Mouse (Mus musculus): Measurements from ENCODE around the gene Myo19.
A peak's percentile ranks its signal among the peaks of the same experiment; 100 is the strongest.

Myo19 gene

DNA sequence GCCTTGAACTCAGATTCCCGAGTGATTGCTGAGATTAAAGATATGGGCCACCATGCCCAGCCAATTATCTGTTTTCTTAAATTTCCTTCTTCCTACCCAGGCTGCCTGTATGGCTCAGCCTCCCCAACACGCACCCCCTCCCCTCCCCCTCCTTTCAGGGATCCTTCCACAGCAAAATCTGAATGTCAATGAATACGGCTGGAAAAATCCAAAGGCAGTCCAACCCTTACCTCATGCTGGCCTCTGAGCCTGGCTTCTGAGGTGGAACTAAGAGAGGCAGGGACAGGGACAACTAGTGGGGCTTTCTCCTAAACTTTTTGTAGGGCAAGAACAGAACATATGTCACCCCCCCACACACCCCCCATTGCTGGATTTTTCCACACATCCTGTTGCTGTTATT lies 68.2 kb downstream of the Myo19 start:
- no peak for DNase-seq

DNA sequence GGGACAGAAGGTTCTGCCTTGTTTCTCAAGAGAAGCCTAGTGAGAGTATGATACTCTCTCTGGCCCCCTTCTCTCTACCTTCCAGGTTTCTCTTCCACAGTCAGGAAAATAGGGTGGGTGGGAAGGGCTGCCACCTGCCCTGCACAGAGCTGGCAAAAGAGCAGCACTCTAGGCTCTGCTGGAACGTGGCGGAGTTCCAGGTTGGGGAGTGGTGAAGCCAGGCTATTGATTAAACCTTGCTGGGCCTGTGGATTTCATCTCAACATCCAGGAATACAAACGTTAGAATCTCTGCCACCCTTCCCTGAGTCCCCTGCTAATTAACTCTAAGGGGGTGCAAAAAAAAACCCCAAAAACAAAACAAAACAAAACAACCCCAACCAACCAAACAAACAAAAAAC lies 68.6 kb downstream of the Myo19 start:
- no peak for DNase-seq

DNA sequence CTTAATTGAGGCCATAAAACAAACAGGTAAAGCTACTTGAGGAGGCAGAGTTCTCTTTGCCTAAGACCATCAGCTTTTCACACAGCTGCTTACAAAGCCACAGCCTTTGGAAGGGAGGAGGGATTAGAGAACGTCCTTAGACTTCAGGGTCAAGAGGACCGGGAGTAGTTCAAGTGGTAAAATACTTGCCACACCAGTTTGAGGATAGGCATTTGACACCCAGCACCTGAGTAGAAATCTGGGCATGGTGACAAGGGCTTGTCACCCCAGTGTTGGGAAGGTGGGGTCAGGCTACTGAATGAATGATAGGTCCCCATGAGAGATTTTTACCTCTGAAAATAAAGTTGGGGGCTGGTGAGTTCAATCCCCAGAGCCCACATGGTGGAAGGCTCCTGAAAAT lies 72.7 kb downstream of the Myo19 start:
- peak; percentile 73 for DNase-seq

DNA sequence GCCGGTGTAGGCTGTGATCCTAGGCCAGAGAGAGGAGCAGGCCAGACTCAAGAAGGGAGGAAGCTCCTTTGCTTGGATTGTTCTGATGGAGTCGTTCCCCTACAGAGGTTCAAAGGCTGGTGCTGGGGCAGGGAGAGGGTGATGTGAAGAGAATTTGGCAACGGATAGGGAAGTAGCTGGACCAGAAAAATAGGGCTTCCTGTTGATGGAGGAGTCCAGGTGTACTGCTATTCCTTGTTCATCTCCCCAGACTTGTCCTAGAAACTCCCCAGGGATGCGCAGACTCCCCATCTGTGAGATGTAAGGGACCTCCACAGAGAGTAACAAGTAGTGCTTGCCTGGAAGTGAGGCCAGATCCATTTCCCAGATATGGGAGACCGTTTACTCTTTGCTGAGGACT lies 76.5 kb downstream of the Myo19 start:
- DNase-seq = no peak

DNA sequence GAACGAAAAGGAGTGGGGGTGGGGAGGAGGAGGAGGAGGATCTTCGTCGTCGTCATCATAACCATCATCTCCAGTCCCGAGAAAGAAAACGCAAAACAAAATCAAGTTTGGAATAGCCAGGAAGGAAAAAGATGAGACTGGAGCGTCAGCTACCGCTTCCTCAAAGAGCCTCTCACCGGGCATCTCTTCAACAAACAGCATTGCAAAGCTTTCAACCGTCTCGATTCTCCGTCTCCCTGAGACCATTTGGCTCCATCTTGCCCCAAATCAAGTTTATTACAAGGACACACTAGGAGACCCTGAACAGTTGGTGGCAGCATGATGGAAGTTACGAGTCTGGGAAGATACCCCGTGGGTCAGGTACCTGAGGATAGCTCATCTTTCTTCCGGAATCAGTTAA lies 77.2 kb downstream of the Myo19 start:
- peak; percentile 78 for DNase-seq

DNA sequence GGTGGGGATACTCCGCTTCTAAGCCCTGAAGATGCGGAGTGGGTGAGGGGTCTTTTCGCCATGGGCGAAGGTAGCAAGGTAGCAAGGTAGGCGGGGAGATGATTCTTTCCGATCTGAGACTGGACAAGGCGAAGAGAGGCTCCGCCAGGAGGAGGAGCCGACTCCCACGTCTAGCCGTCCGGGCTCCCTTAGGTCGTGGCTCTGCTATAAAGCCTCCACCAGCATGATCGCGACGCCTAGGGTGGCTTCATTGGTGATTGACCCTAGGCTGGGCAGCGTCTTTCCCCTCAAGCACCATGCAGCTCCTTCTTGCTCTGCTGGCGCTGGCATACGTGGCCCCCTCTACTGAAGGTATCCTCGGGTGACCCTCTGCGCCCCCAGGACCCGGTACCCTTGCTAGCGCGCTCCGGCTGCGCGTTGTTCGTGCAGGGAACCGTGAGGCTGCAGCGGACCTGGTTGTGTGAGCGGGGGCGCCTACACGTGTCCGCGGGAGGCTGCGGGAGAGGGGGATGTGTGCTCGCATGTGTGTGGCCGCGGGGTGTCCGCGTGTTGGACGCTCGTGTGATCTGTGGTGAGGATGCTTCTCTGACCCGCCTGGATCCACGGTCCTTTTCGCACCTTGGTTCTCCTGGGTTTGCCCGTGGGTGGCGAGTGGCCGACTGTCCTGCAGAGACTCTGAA lies 77.8 kb downstream of the Myo19 start, which contains the start of gene Car4:
Gene Car4, plus strand, starts transcription at position 196 of the 680 bp plus-strand sequence.
- peak; percentile 94 for DNase-seq

DNA sequence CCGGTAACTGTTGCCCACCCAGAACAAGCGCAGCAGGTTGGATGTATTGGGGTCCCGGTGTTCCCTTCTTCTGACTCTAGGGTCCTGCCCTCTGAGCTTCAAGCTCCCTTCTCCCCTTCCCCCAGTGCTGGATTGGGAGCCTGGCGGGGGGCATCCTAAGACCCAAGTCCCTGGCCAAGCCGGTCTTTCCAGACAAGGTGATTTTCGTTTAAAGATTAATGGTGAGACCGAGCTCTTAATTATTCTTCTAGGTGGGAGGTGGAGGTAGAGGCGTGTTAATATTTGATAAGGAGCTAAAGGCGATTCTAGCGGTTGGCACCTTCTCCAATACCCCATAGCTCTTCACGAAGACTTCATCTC lies 78.3 kb downstream of the Myo19 start:
- DNase-seq = no peak

DNA sequence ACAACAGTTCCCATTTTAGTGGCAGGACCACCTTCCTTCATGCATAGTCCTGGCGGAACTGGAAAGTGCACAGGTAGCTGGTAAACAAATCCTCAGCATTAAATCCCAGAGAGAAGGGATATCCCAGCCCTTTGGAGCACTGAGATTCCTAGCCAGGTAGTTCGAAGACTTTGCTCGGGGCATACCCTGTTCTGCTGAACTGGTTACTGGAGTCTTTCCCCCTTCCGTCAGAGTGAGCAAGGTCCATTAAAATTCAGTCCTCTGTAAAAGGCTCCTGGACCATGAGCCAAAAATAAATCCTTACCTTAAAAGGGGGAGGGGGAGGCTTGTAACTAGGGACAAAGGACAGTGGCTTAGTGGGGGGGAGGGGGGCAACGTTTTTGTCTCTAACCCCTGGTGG lies 79.2 kb downstream of the Myo19 start:
- no peak for DNase-seq

DNA sequence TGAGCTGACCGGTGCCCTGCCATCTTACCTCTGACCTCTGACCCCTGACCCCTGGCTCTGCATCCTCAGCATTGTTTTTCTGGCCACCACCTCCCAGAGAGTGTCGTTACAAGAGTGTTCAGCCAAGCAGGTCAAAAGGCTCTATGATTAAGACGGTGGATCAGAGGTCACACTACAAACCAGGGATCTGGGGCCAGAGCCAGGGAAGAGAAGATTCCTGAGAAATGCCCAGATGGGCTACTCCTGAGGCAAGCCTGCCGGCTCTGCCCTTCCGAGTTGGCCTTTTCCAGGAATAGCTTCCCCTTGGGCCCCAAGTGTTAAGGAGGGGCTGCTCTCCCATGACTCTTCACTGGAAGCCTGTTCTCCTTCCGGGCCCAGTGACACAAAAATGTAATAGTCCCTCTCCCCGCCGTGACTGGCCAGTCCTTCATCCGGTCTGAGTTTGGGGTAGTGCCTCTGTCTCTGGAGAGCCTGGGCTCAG lies 79.8 kb downstream of the Myo19 start:
- peak; percentile 98 for DNase-seq

DNA sequence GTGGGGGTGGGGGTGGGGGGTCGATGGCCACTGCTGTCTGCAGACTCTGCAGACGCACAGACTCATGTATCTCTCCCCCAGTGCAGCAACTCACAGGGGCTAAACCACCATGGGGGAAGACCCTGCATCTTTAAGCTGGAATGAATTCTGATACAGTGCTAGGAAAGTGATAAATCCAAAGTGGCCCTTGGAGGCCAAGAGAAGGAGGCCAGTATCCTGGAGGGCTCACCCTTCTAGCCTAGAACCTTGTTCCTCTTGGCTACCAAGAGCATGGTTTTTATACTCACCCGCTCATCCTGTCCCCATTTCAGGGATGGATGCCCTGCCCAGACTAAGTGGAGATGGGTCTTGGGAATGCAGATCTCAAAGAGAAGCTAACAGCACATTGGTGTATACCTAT lies 80.3 kb downstream of the Myo19 start:
- no peak for DNase-seq

DNA sequence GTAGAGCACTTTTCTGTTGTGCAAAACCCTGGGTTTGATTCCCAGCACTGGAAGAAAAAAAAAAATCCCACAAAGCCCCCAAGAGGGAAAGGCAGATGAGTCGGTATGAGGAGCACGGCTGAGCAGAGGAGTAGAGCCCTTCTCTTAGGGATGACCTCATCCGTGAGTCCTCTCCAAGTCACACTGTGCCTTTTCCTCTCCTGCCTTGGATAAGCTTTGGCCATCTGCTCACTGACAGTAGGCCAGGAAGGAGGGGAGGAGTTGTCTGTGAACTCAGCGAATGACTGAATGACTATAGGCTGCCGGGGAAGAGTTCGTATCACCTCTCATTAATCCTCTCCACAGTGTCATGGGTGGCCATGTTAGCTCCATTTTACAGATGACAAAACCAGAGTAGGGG lies 80.8 kb downstream of the Myo19 start:
- DNase-seq = peak; percentile 93

Data from heart, adult 11 months (tissue).